Mouse (Mus musculus) lung, postnatal 25 days (tissue): ENCODE results near the gene Glra4.
A peak's percentile ranks its signal among the peaks of the same experiment; 100 is the strongest.
"Not testable (repeated sequence)": the region's sequence is repeated elsewhere in the genome, so short reads cannot be mapped to it uniquely, and the experiment has no call there.

ENCODE experiments used
- DNase-seq: peaks from one replicate; pipeline ENCODE4 v3.0.0; 2022; ENCODE audit warnings: low spot score

The Glra4 gene

GRCm38 (mm10) chrX:136714742-136715474, 65.0 kb downstream of the Glra4 start:
- not testable (repeated sequence) for DNase-seq

DNA sequence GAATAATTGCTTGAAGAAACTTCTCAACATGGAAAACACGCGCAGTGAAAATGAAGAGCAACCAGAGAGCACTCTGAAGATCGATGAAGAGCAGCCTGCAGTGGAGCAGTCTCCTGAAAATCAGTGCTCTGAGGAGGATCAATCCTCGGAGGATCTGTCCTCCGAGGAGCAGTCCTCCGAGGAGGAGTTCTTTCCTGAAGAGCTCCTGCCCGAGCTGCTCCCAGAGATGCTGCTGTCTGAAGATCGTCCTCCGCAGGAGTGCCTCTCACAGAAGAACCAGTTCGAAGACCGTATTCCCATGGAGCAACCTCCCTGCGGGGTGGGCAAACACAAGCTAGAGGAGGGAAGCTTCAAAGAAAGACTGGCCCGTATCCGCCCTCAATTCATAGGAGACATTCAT, 71.2 kb downstream of the Glra4 start:
- no peak for DNase-seq

GRCm38 (mm10) chrX:136708168-136708681, 71.7 kb downstream of the Glra4 start:
- DNase-seq = peak; percentile 1
